Mouse (Mus musculus): ENCODE results near the gene Il2ra. TPM values are rescaled to one million over a fixed set of nuclear protein-coding genes. Genes with fewer than 3 reads are reported as not detected.

The Il2ra gene
- total and polyA plus RNA-seq, 2 experiments from 2014 or later: 0.04 TPM; not detected in 1

DNA sequence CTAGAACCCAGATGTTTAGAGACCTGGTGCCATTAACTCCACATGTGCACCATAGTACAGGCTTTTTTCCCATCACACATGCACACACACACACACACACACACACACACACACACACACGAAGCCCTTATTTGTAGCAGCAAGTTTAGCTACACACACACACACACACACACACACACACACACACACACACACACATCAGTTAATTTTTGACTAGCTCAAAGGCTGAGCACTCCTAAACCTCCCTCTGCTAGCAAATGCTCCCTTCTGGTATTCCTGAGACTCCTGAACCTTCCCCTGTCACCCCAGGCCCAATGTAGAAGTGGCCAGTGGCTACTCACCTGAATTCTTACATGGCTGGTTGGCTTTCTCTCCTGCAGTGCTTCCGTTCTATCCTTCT is 51.5 kb downstream of the Il2ra start:
- no peaks in the 10 kb centered on the region for H3K4me1 ChIP-seq (ENCODE audit: insufficient read depth, low read length)
- H3K9me3 ChIP-seq (ENCODE audit: low read length): no peaks in the 10 kb centered on the region
- ATAC-seq (no peak), DNase-seq (ENCODE audit: low spot score) (no peak)
- no peak for TF ChIP-seq CTCF (IDR thresholded peaks at IDR 0.05; ENCODE audit: low read depth)
- 97% methylated on average over 2 of the region's 2 CpGs for WGBS
- no peak overlapping the region for H3K27ac ChIP-seq
- H3K9ac ChIP-seq (replicated peaks; ENCODE audit: low read length): no peak overlapping the region
- no peaks in the 10 kb centered on the region for H3K36me3 ChIP-seq (ENCODE audit: insufficient read depth, low read length)
- no peaks in the 10 kb centered on the region for H3K27me3 ChIP-seq (ENCODE audit: insufficient read depth, low read length)
- no peak overlapping the region for H3K4me2 ChIP-seq (ENCODE audit: low read depth, low read length)
- no peak overlapping the region for H3K4me3 ChIP-seq (ENCODE audit: low read length)

GRCm38 (mm10) chr2:11695867-11696266 is 53.3 kb downstream of the Il2ra start:
- Histone ChIP-seq H3K4me3 (ENCODE audit: low read length) (no peak overlapping the region), H3K9ac (replicated peaks; ENCODE audit: low read length) (no peak overlapping the region), H3K27ac (no peak overlapping the region), H3K9me3 (ENCODE audit: low read length) (no peaks in the 10 kb centered on the region), H3K36me3 (ENCODE audit: insufficient read depth, low read length) (no peaks in the 10 kb centered on the region), H3K4me2 (ENCODE audit: low read depth, low read length) (no peak overlapping the region), H3K4me1 (ENCODE audit: insufficient read depth, low read length) (no peaks in the 10 kb centered on the region), H3K27me3 (ENCODE audit: insufficient read depth, low read length) (no peaks in the 10 kb centered on the region)
- no peak for TF ChIP-seq CTCF (IDR thresholded peaks at IDR 0.05; ENCODE audit: low read depth)
- ATAC-seq (no peak), DNase-seq (ENCODE audit: low spot score) (no peak)
- WGBS: 74% methylated on average over 2 of the region's 2 CpGs

DNA sequence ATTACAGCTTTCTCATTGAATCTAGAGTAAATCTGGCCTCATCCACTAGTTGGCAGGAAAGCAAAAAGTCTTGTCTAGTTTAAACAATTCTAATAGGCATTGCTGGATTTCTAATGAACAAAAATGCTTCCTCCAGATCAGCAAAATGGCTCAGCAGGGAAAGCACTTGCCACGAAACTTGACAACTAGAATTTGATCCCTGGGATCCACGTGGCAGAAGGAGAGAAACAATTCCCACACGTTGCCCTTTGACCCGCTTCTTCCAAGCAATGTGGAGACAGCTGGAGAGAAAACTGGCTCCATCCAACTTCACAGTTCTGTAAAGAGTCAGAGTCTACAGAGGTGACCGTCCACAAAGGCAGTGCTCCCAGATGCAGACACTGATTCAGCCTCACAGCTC is 56.4 kb downstream of the Il2ra start:
- DNase-seq (ENCODE audit: low spot score) (no peak), ATAC-seq (no peak)
- Histone ChIP-seq H3K9ac (replicated peaks; ENCODE audit: low read length) (no peak overlapping the region), H3K4me1 (ENCODE audit: insufficient read depth, low read length) (no peaks in the 10 kb centered on the region), H3K36me3 (ENCODE audit: insufficient read depth, low read length) (no peaks in the 10 kb centered on the region), H3K4me2 (ENCODE audit: low read depth, low read length) (no peak overlapping the region), H3K9me3 (ENCODE audit: low read length) (no peaks in the 10 kb centered on the region), H3K4me3 (ENCODE audit: low read length) (no peak overlapping the region), H3K27me3 (ENCODE audit: insufficient read depth, low read length) (no peaks in the 10 kb centered on the region), H3K27ac (no peak overlapping the region)
- no peak for TF ChIP-seq CTCF (IDR thresholded peaks at IDR 0.05; ENCODE audit: low read depth)
- WGBS: 53% methylated on average over 5 of the region's 5 CpGs

- no peak for TF ChIP-seq CTCF (IDR thresholded peaks at IDR 0.05; ENCODE audit: low read depth)
- ATAC-seq: no peak
- no peak for DNase-seq (ENCODE audit: low spot score)
- H3K9me3 ChIP-seq (ENCODE audit: low read length): no peaks in the 10 kb centered on the region
- no peak overlapping the region for H3K4me3 ChIP-seq (ENCODE audit: low read length)
- H3K27me3 ChIP-seq (ENCODE audit: insufficient read depth, low read length): no peaks in the 10 kb centered on the region
- H3K4me1 ChIP-seq (ENCODE audit: insufficient read depth, low read length): no peaks in the 10 kb centered on the region
- H3K27ac ChIP-seq: no peak overlapping the region
- H3K4me2 ChIP-seq (ENCODE audit: low read depth, low read length): no peak overlapping the region
- H3K9ac ChIP-seq (replicated peaks; ENCODE audit: low read length): no peak overlapping the region
- H3K36me3 ChIP-seq (ENCODE audit: insufficient read depth, low read length): no peaks in the 10 kb centered on the region
- whole genome bisulfite sequencing: 85% methylated on average over 2 of the region's 2 CpGs
Measured at GRCm38 (mm10) chr2:11699905-11700304, 57.3 kb downstream of the Il2ra start.

DNA sequence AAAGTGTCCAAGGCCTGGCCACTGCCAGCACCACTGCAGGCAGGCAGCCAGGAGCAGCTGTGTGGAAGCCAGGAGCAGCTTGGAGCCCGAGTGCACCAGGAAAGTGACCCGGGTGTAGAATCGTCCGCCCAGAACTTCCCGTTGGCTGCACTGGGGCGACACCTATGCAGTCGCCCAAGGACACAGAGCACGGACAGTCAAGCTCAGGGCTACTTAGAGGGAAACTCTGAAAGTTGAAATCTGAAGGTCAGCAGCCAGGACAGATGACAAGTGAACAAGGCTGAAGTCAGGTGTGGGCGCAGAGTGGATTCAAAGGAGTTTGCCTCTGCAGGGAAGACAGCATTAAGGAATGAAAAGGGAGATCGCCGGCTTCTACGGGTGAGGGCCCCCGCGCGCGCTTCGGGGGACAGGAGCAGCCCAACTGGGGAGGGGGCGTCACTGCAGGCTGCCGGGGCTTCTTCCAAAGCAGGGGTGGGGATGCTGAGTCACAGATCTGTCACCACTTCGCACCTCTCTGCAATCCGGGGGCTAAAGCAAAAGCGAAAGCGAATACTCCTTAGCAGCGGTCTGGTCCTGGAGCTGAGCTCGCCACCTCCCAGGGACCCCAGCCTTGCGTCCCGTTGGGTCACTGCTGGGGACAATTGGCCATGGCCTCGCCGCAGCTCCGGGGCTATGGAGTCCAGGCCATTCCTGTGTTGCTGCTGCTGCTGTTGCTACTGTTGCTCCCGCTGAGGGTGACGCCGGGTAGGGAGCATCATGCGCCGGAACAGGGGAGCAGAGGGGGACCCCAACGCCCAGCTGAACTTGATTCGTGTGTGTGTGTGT is 62.8 kb downstream of the Il2ra start, which contains the start of gene Il15ra:
Gene Il15ra (plus strand): TSS at position 90 of the 825 bp plus-strand sequence.
- H3K4me1 ChIP-seq (ENCODE audit: insufficient read depth, low read length): peaks cover 12% of the 10 kb centered on the region
- no peak; the same call in 1 of the 2 replicates for TF ChIP-seq CTCF (IDR thresholded peaks at IDR 0.05; ENCODE audit: low read depth)
- no peaks in the 10 kb centered on the region for H3K36me3 ChIP-seq (ENCODE audit: insufficient read depth, low read length)
- 0% methylated on average over 37 of the region's 37 CpGs for WGBS
- H3K27me3 ChIP-seq (ENCODE audit: insufficient read depth, low read length): peaks cover 7% of the 10 kb centered on the region; the same call in 1 of the 2 replicates
- H3K27ac ChIP-seq: no peak within 1 kb of the TSS; the same call in 1 of the 2 replicates
- no peaks in the 10 kb centered on the region for H3K9me3 ChIP-seq (ENCODE audit: low read length)
- H3K4me2 ChIP-seq (ENCODE audit: low read depth, low read length): peak within 1 kb of the TSS; percentile 98
- ATAC-seq (peak; percentile 77), DNase-seq (ENCODE audit: low spot score) (peak; percentile 61)
- peak within 1 kb of the TSS; percentile 58 for H3K4me3 ChIP-seq (ENCODE audit: low read length)
- peak within 1 kb of the TSS; percentile 47 for H3K9ac ChIP-seq (replicated peaks; ENCODE audit: low read length)

- Histone ChIP-seq H3K27ac (no peak overlapping the region), H3K4me3 (ENCODE audit: low read length) (peak overlapping the region; percentile 58), H3K9ac (replicated peaks; ENCODE audit: low read length) (peak overlapping the region; percentile 47), H3K36me3 (ENCODE audit: insufficient read depth, low read length) (no peaks in the 10 kb centered on the region), H3K27me3 (ENCODE audit: insufficient read depth, low read length) (peaks cover 7% of the 10 kb centered on the region; the same call in 1 of the 2 replicates), H3K4me2 (ENCODE audit: low read depth, low read length) (peak overlapping the region; percentile 98), H3K9me3 (ENCODE audit: low read length) (no peaks in the 10 kb centered on the region), H3K4me1 (ENCODE audit: insufficient read depth, low read length) (peaks cover 12% of the 10 kb centered on the region)
- DNase-seq (ENCODE audit: low spot score) (no peak), ATAC-seq (peak; percentile 52)
- WGBS: 3% methylated on average over 28 of the region's 28 CpGs
- no peak for TF ChIP-seq CTCF (IDR thresholded peaks at IDR 0.05; ENCODE audit: low read depth)
Measured at GRCm38 (mm10) chr2:11706030-11706745, 63.6 kb downstream of the Il2ra start.

Measured in hindbrain, postnatal 0 days (tissue).